Mouse (Mus musculus) cortical plate, adult 2 months (tissue): ENCODE results near the gene Mfsd14a. TPM values are rescaled to one million over a fixed set of nuclear protein-coding genes. Genes with fewer than 3 reads are reported as not detected.

Experiments used
- H3K27ac ChIP-seq: fragments of 200-500 bp; 2 replicates; pipeline ENCODE4 v1.5.1; 2012; ENCODE audit warnings: low read length, control low read depth, inconsistent platforms; ENCODE audit not compliant: insufficient read depth
- H3K4me1 ChIP-seq: fragments of 200-500 bp; 2 replicates; pipeline ENCODE4 v1.6.1; 2011; ENCODE audit warnings: low read length; ENCODE audit not compliant: control insufficient read depth, insufficient read depth
- H3K4me3 ChIP-seq: fragments of 200-500 bp; 2 replicates; pipeline ENCODE4 v1.5.1; 2011; ENCODE audit warnings: mild to moderate bottlenecking, low read length, control low read depth; ENCODE audit not compliant: insufficient read depth
- CTCF ChIP-seq: fragments of 200-500 bp; IDR thresholded peaks from 2 replicates; pipeline ENCODE4 v1.5.1; 2011; ENCODE audit warnings: mild to moderate bottlenecking, control low read depth, low read length; ENCODE audit not compliant: insufficient read depth; ENCODE audit errors: extremely low read depth
- POLR2A ChIP-seq: fragments of 200-500 bp; IDR thresholded peaks from 2 replicates; pipeline ENCODE4 v1.6.1; 2011; ENCODE audit warnings: mild to moderate bottlenecking, low read length, control low read depth; ENCODE audit not compliant: insufficient read depth; ENCODE audit errors: extremely low read depth
- polyA plus RNA-seq: library from polyadenylated mRNA; depleted of rRNA; stranded (reverse); fragments of >200 nt; gene quantifications from 2 replicates; pipeline ENCODE4 v1.2.3, GENCODE M21; 2012

Gene Mfsd14a
- polyA plus RNA-seq, 1 experiment = 48.1 TPM

DNA sequence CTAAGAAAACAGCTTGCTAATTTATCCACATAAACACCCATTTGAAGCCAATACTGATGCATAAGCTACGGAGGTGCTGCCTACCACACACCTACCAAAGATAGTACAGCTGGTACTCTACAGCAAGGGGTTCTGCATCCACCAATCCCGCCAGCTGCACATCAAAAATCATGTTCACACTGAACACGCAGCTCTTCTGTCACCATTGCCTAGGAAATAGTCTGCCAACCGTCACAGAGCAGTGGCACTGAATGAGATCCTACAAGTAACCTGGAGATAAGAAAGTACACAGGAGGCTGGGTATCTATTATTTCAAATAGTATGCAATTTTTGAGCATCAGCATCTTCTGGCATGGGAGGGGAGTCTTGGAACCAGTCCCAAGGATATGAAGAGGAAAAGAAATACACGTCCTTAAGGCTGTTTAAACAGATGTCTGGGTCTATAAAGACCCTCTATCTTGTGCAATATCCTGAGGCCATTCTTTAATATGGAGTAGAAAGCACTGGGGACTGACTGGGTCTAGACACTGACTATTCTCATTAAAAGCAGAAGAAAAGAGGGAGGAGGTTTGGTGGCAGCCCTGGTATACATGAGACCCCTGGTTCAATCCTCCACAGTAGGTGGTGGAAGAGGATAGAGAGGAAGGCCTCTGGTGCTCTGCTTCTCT, 9.1 kb downstream of the Mfsd14a start:
- no peak for TF ChIP-seq POLR2A
- no peak overlapping the region for H3K27ac ChIP-seq

DNA sequence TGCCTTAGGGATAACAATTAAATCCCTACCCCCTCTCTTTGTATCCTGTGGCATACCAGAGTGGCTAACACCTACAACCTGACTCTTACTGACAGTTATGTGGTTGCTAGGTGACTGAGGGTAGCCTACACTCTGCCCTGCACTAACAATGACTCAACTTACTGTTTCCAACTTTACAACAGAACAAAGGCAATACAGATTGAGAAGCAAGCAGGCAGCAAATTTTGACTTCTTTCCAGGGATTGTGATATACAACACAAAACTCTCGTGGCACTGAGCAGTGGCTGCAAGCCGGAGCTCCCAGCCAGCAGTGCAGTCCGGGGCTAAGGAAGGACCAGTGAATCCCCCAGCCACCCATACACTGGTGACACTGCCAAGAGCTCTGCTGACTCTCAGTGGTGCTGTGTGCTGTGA, 10.4 kb downstream of the Mfsd14a start:
- H3K27ac ChIP-seq = no peak overlapping the region

More for the DNA sequence above, 9.1 kb downstream of the Mfsd14a start:
- Histone ChIP-seq H3K4me3 (no peak overlapping the region), H3K4me1 (peaks cover 8% of the 10 kb centered on the region)

DNA sequence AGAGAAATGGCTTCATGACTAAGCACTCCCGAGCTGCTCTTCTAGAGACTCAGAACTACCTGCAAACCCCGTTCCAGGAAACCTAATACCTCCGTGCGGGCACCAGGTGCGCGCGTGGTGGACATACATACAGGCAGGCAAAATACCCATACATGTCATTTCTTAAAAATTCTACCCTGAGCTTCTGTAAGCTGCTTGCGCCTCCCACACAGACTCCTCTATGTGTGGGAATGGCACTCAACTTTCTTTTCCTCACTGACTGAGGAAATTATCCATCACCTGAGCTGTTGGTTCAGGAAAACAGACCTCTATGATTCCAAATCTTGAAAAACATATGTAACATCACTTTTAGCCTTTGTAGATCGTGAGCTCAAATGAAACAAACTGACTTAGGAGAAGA, 11.8 kb downstream of the Mfsd14a start:
- H3K27ac ChIP-seq = no peak overlapping the region
- TF ChIP-seq POLR2A = no peak
- TF ChIP-seq CTCF = no peak
- no peak overlapping the region for H3K4me3 ChIP-seq
- peaks cover 5% of the 10 kb centered on the region for H3K4me1 ChIP-seq

More for the DNA sequence above, 10.4 kb downstream of the Mfsd14a start:
- no peak overlapping the region for H3K4me3 ChIP-seq
- peaks cover 7% of the 10 kb centered on the region for H3K4me1 ChIP-seq
- TF ChIP-seq CTCF (no peak), POLR2A (no peak)

DNA sequence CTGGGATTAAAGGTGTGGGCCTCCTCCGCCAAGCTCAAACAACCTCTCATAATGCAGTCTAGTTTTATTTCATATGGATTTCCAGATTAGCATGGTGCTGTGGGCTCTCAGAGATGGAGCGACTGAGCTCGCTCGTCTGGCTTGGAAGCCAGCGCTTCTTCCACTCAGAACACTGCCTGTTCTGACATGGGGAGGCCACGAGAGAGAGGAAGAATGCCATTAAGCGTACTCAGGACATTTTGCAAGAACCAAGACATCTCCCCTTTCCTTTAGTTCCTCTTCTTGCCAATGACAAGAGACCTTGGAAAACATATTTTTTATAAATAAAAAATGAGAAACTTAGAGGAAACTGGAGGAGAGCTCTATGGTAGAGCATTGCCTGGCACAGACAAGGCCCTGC, 13.7 kb downstream of the Mfsd14a start:
- no peak overlapping the region for H3K4me3 ChIP-seq
- H3K4me1 ChIP-seq = peaks cover 5% of the 10 kb centered on the region
- TF ChIP-seq CTCF (no peak), POLR2A (no peak)
- no peak overlapping the region for H3K27ac ChIP-seq

DNA sequence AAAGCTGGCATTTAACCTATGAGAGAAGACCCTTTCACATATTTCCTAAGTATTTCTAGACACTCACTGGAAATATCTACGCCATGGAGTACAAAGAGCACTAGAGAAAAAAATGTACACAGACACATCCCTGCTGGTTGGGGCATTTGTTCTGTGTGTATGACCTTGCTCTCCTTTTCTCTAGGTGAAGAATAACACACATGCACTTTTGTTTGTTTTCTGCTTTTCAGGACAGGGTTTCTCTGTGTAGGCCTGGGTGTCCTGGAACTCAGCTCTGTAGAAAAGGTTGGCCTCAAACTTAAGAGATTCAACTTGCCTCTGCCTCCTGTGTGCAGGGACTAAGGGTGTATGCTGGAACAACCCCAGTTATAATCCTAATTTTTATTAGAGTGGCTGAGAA, 16.1 kb downstream of the Mfsd14a start:
- peaks cover 2% of the 10 kb centered on the region; the same call in 1 of the 2 replicates for H3K4me1 ChIP-seq
- no peak for TF ChIP-seq POLR2A
- no peak for TF ChIP-seq CTCF
- no peak overlapping the region for H3K4me3 ChIP-seq
- H3K27ac ChIP-seq = no peak overlapping the region

DNA sequence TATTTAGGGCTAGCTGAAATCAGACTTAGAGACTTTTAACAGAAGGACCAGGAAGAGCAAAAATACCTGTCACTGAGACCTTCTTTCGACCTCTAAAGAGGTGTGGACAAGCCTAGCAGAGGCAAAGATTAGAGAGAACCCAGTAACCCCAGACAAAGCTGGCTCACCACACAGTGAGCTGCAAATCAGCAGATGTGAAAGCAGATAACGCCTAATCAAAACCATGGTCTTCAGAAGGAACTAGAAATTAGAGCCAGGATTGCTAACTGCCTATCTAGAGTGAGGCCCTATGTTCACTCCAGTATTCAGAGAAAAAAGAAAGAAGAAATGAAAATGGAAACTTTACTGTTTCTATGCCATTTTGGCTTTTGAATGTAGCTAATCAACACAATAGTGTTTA, 20.1 kb downstream of the Mfsd14a start:
- Histone ChIP-seq H3K4me1 (no peaks in the 10 kb centered on the region), H3K27ac (no peak overlapping the region), H3K4me3 (no peak overlapping the region)
- no peak for TF ChIP-seq POLR2A
- TF ChIP-seq CTCF = no peak

DNA sequence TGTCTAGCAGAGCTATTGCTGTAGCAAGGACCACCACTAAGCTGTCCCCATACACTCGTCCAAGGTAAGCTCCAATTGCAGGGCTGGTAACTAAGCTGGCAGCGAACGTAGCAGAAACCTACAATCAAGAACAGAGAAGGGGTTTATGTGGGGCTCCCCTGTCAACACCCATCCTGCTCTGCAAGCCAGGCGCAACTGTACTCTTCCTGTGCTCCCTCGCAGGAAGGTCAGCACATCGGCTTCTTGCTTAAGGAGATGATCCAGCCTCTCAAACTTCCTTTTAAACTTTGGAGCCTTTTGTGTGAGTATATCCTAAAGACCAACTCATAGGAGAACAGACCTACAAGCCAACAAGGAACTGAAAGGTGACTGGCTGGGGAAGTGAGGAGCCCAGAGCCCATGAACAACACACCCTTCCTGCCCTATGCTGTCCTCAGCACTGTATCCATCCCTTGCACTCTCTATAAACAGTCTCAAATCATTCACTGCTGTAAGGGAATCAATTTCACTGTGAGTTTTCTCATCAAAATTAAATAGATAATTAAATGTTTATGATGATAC, 20.6 kb downstream of the Mfsd14a start:
- TF ChIP-seq CTCF = no peak
- TF ChIP-seq POLR2A = no peak
- H3K4me1 ChIP-seq = no peaks in the 10 kb centered on the region
- H3K4me3 ChIP-seq = no peak overlapping the region
- no peak overlapping the region; the same call in 1 of the 2 replicates for H3K27ac ChIP-seq

DNA sequence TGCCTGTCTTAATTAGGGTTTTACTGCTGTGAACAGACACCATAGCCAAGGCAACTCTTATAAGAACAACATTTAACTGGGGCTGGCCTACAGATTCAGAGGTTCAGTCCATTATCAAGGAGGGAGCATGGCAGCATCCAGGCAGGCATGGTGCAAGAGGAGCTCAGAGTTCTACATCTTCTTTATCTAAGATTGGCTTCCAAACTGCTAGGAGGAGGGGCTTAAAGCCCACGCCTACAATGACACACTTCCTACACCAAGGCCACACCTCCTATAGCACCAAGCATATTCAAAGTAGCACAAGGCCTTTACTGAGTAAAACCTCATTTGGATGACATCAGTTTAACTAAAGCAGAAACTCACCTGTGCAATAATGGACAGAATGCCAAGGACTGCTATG, 22.5 kb downstream of the Mfsd14a start:
- H3K27ac ChIP-seq = no peak overlapping the region
- H3K4me1 ChIP-seq = no peaks in the 10 kb centered on the region
- no peak for TF ChIP-seq POLR2A
- TF ChIP-seq CTCF = no peak
- no peak overlapping the region for H3K4me3 ChIP-seq

DNA sequence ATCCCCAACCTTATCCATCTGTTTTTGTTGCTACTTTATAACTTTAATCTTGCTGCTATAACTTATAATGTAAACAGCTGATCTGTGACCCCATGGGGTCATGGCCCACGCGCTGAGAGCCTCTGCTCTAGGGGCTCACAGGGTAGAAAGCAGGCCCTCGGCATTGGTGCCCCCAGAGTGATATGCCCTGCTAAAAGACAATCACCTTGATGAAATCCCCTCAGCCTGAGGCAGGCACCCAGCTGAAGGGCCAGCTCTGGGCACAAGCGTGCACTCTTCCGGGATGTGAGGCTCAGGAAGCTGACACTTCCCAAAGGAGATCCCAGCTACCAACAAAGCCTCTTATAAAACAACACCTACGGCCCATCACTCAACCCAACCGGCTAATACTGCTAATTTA, 23.9 kb downstream of the Mfsd14a start:
- peak overlapping the region; percentile 2 for H3K27ac ChIP-seq
- TF ChIP-seq POLR2A (no peak), CTCF (no peak)
- no peaks in the 10 kb centered on the region for H3K4me1 ChIP-seq
- no peak overlapping the region for H3K4me3 ChIP-seq

DNA sequence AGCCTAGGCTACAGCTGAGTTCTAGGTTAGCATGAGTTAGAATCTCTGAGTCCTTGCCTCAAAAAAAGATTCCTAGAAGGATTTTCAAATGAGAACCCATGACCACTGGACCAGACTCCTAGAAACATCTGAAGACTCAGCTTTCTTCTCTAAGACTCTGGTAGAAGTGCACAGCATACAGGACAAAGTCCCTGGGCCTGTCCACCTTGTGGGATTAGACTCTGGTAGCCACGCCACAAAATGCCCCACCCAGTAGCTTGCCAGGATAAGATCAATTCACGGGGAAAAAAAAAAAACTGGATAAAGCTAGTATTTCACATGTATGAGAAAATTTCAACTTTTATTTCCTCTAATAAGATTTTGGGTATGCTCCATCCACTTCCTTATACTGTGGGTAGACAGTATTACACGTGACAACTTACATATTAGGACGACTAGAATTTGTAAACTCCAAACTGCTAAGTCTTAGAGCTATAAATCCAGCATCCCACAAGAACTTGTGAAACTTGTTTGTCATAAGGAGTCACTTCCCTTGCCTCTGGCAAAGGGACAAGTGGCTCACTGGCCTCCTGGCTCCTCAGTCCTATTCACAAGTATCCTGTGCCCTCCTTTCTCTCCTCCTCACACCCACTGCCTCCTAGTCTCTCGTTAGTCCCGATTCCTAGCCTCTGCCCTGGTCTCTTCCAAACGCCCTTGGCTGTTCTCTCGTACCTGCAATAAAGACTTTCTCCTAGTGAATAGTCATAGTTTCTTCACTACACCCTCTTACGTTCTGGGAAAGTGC, 24.6 kb downstream of the Mfsd14a start:
- H3K4me1 ChIP-seq = no peaks in the 10 kb centered on the region
- H3K4me3 ChIP-seq = no peak overlapping the region
- TF ChIP-seq CTCF (no peak), POLR2A (no peak)
- H3K27ac ChIP-seq = peak overlapping the region; percentile 2; the same call in 1 of the 2 replicates
